Mouse (Mus musculus) embryo, embryonic 9.5 days (tissue): Measurements from ENCODE around the gene Akr1a1.

Source experiments
- DNase-seq: peaks from one replicate; pipeline ENCODE4 v3.0.0-alpha.2; 2017; ENCODE audit errors: extremely low spot score

Gene Akr1a1

DNA sequence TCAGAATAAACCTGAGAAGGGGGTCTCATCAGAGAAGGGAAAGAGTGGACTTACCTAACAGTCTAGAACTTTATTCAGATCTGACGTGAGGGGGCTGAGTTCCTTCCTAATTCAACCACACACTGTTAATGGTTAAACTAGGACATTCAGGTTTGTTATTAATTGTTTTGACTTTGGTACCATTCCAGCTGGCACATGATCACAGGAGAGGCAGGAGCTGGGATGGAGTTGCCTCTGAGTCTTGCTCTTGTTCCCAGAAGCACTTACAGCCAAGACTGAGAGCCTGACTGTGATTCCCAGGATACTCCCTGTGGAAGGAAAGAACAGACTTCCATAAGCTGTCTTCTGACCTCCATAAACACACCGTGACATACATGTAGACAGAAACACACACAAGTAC is 8.0 kb upstream of the Akr1a1 start:
- DNase-seq, result no peak

DNA sequence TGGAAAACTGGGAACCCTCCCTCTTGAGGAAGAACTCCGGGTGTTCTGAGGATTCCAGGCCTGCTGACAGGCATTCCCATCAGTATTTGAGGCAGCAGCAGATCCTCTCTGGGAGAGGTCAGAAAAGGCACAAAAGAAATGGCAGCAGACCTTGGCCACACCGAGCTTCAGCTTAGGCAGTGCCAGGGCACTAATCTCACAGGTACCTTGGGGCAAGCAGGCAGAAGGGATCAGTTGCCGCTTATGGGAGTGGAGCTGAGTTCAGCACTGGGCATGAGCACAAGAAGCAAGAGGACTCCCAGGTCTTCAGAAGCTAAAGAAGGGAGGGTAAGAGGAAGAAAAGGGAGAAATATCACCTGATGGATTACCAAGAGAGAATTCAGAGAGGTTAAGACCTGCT is 6.5 kb upstream of the Akr1a1 start:
- no peak for DNase-seq

DNA sequence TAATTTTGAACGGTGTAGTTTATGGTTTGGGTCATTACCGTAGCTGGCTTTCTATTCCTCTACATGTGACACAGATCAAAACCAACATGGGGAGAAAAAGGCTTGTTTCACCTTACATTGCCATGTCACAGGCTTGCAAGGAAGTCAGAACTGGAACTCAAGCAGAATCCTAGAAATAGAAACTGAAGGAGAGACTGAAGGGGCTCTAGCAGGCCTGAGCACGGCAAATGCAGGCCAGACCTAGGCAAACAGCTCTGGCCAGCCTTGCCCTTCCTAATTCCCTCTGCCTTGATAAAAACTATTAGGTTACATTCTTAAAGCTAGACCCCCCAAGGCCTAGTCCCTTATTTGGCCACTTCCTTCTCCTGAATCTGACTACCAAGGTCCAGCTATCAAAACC is 4.2 kb upstream of the Akr1a1 start:
- no peak for DNase-seq

DNA sequence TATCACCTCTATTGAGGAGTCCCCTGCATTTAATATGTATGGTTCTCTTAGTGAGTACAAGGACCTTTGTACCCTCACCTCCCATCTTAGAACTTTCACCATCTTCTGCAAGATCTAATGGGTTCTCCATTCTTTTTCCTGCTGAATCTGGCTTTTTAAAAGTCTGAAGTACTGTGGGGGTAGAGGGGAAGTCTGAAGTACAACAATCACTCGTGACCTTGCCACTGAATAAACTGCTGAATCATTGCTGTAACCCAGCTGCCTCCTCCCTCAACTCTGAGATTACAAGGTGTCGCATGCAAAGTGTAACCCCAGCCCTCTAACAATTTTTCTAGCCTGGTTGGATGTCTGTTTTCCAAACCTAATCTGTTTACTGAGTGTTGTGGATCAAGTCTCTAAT is 3.6 kb upstream of the Akr1a1 start:
- no peak for DNase-seq

DNA sequence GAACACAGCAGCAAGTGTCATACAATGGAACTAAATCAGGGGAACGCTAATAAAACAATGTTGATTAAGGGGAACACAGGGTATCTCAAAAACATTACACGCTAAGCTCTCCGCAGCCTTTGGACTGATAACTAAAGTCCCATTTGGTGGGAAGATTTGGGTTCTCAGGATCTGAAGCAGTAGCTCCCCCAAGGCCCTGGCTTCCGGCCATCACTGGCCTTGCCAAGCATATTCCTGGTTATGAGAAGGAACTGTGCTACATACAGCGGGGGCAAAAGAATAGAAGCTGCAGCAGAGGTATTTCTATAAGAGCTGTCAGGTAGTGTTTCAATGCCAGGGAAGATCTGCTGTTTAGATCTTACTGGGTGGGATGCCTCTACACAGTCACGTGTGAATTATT is 1.7 kb upstream of the Akr1a1 start:
- DNase-seq, result no peak

DNA sequence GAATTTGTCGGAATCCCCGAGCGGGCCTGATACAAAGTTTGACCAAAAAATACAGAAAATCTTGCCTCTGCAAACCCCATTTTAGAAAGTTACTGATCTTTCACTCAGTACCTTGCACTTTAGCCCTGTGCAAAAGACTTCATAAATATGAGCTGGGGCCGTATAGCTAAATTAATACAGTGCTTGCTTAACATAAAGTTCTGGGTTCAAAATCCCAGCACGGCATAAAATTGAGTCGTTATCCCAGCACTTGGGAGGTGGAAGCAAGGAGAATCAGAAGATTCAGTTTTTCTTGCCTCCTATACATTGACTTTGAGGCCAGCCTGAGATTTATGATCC is 286 bp upstream of the Akr1a1 start:
- DNase-seq, result no peak

DNA sequence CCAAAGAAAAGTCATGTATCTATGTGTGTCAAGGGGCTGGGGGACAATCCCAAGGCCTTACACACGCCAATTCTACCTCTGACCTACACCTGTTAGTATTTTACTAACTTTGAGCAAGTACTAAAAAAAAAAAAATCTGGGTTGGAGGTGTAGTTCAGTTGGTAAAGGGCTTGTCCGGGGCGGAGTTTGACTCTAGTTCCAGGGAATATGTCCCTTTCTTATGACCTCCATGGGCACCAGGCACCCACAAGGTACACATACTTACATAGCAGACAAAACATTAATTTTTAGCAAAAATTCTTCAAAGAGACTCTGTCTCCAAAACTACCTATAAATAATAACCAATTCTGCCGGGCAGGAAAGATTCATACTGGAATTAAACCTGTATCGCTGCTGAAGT is 1.1 kb downstream of the Akr1a1 start:
- DNase-seq, result no peak

DNA sequence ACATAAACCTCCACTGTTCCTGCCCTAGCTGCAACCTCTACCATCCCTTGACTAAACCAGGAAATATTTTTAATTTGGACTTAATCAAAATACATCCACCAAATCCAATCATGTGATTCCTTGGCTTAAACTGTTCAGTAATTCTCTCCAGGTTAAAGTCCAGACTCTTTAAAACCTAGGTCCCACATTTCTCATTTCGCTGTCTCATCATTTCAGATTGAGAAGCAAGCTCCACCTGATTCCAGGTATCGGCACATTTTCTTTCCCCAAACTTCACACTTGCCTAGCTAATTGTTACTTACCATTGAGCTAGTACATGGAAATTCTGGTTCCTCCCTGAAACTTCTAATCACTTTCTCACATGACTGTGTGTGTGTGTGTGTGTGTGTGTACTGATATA is 2.1 kb downstream of the Akr1a1 start:
- DNase-seq, result no peak

DNA sequence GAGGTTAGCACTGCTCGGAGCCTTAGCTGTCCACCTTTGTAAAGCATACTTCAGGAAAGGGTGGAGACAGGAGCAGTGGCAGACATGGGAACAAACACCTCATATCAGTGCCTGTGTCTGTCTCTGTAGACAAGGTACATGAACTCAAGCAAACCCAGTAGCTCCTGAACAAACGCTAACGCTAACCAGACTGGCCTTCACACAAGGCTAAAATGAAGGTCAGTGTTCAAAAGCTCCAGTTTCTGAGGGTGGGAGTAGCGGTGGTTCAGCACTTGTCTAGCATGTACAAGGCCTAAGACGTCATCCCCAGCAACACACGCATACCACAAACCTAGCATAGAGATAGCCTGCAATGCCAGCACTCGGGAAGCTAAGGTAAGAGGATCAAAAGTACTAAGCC is 5.9 kb downstream of the Akr1a1 start:
- DNase-seq, result no peak

DNA sequence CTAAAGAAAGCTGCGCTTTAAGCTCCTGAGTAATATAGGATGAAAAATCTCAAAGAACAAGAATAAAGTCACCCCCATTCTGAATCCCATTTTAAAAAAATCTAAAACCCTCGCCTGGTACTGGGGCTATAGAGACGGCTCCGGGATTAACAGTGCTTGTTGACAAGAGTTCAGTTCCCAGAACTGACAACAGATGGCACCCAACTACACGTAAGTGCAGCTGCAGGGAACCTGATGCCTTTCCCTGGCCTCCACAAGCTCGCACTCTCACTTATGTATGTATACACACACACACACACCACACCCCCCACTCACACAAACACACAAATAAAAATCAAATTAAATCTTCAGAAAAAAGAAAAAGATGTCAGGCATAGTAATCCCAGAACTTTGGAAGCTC is 7.2 kb downstream of the Akr1a1 start:
- DNase-seq, result no peak

DNA sequence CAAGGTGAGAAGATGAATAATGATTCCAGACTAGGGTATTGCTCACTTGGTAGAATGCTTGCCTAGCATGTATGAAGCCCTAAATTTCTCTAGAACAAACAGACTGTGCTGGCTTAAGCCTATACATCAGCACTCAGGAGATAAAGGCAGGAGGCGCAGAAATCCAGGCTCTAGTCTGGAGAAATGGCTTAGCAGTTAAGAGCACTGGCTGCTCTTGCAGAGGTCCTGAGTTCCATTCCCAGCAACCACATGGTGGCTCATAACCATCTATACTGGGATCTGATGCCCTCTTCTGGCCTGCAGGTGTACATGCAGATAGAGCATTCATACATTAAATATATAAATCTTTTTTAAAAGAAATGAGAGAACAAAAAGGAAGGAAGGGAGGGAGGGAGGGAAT is 9.4 kb downstream of the Akr1a1 start:
- no peak for DNase-seq

DNA sequence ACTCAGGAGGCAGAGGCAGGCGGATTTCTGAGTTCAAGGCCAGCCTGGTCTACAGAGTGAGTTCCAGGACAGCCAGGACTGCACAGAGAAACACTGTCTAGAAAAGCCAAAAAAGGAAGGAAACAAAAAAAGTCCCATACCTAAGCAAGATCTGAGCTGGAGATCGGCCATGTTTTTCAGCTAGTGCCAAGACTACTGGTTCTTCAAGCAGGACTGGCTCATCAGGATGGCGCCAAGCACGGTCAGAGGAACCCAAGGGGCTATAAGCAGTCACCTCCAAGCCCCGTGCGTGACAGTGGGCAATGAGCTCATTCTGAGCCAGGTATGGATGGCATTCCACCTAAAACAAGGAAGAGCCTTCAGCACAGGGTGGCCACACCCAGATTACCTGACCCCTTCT is 12.7 kb downstream of the Akr1a1 start:
- DNase-seq, result no peak

DNA sequence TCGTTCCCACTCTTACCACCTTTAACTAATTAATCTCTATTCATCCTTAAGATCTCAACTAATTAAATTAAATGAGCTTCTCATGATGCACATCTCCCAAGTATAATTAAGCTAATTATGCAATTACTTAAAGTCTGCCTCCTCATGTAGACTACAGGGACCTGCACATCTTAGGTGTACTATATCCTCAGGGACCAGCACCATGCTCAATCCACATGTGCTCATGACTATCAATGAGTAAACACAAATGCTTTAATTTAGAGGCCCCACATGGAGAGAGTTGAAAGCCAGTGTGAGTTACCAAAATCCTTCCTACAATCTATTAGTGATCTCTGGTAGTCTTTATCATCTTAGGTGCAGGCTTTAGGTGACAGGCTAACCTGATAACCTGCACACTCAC is 16.3 kb downstream of the Akr1a1 start:
- no peak for DNase-seq

DNA sequence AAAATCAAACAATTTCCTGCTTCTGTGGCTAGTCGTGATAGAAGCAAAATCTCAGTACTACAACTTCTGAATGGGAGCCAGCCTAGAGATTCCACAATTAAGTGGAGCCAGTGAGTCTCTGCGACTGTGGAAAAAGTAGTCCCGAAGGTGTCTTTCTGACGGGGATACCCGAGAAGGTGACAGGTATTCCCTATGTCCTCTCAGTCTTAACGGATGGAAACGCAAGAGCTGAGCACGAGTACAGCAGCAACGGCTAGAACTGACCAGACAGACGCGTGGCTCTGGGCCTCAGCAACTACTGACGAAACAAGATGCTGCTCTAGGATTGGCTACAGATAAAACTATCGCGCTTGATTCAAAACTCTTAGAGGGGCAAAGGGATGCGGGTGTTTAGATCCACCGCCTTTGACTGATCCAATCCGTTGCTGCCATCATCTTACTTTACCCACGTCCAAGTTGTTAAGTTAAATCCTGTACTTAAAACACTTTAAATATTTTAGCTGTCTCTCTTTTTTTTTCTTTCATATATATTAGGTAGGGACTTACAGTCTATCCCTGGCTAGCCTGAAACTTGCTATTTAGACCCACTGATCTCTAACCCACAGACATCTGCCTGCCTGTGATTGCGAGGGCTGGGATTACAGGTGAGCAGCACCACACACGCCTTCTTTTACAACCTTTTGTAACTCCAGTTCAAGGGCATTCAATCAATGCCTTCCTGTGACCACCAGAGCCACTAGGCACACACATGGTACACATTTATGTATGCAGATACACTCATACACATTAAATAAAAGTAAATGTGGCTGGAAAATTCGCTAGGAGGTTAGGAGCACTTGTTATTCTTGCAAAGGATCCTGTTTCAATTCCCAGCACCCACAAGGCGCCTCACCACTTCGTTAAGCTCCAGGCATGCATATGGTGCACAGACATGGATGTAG is 23.5 kb downstream of the Akr1a1 start, which contains the start of gene Nasp:
Gene Nasp, minus strand, starts transcription at position 220 of the 941 bp plus-strand sequence.
- peak; percentile 88 for DNase-seq

DNA sequence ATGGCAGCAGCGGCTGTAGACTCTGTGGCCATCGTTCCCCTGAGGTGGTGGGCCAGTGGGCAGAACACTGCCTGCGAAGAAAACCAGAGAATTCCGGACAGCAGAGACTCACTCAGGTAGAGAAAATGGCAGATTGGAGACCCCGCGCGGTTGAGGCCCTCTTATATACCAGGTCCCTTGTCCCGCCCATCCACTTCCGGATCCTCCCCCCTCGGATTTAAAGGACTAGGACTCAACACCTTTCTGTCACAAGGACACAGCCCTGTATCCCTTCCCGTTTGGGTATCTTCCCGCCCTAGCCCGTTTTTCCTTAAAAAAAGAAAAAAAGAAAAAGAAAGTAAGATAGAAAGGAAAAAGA is 24.1 kb downstream of the Akr1a1 start:
- peak; percentile 95 for DNase-seq

DNA sequence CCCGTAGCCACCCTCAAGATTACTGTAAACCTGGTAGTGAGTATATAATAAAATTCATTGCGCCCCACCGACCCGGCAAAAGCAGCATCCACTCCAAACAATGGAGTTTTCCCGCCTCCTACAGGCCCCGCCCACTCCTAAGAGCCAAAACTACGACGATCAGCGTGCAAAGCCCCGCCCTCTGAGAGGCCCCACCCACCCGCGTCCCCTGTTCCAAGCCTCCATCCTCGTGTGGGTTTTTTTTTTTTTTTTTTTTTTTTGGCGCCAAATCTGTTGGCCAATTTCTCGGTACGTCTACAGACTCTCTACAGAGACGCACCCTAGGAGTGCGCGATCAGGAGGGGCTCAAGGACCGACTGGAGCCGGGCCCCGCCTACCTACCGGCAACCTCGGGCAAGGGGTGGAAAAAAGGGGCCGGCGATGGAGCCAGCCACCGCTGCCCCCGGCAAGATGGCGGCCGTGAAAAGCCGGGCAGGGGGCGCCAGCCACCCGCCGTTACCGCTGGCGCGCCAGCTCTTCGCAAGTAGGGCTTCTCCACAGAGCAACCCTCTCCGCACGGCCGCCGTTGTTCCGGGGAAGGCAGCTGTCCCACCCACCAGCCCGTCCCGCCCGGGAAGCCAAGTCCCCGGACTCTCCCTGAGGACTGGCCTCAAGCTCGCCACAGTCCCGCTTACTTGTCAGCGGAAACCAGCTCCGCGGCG is 24.7 kb downstream of the Akr1a1 start:
- peak; percentile 94 for DNase-seq

DNA sequence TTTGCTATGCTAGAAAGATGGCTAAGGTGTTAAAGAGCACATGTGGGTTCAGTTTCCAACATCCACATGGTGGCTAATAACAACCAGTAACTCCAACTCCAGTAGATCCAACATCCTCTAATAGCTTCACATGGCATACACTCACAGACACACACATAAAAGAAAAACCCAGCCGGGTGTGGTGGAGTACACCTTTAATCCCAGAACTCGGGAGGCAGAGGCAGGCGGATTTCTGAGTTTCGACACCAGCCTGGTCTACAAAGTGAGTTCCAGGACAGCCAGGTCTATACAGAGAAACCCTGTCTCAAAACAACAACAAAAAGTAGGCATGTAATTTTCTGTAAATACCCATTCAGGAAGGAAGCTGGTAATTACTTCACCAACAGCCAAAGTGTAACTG is 26.6 kb downstream of the Akr1a1 start:
- DNase-seq, result no peak

DNA sequence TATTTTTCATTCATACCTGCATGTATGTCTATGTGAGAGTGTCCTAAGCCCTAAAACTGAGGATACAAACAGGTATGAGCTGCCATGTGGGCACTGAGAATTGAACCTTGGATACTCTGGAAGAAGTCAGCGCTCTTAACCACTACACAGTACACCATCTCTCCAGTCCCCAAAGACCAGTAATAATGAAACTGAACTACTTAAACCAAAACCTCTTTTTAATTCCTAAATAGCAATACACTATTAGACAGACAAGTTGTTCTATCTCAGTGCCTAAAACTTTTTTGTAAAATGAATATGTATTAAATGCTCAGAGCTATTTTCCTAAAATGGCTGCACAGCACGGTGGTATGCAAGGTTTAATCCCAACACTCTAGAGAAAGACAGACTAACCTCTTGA is 36.2 kb downstream of the Akr1a1 start:
- no peak for DNase-seq

DNA sequence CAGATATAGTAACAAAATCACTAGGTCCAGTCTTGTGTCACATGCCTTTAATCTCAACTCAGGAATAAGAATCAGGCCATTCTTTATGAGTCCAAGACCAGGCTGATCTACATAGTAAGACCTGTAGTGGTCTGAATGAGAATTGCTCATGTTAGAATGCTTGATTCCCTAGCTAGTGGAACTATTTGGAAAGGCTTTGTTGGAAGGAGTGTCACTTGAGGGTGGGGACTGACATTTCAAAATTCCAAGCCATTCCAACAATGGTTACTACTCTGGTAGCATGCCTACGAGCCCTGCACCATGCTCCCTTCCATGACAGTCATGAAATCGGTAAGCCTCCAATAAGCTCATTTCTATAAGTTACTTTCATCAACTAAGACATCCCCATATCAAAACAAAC is 38.9 kb downstream of the Akr1a1 start:
- DNase-seq, result no peak

DNA sequence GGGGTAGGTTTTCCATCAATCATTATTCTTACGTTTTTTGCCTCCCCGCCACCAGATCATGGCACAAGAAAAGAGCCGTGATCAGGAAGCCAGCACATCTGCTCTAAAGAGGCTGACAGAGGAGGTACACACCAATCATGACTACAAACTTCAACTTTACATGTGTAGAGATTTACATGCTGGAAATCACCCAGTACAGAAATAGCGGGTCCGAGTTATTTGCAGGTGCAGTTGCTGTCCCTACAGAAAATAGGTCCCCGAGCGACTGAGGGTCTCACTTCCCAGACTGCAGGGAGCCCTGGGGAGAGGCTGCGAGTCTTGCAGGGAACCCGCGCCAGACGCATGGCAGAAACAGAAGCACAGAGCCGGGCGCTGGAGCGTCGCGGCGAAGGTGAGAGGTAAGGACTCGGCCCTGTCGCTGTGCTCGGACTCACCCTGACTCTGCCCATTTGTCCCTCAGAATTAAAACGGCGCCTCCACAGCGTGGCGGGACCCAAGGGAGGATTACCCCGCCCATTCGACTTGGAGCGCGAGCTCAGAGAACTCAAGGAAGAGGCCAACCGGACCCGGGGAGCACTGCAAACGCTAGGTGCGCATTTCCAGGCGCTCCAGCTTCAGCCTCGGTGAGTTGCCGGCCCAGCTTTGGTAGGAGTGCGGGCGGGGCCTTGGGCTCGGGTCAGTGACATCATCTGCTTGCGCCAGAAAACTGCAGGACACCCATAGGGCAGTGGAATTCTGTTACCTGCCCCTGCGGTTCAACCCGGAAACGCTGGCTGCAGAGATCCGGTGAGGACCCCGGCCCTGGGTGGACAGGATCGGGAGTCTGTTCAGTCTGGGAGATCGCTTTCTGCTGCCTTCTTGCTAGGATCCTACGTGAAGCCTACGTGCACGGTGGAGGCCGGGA is 54.2 kb downstream of the Akr1a1 start:
- peak; percentile 91 for DNase-seq

DNA sequence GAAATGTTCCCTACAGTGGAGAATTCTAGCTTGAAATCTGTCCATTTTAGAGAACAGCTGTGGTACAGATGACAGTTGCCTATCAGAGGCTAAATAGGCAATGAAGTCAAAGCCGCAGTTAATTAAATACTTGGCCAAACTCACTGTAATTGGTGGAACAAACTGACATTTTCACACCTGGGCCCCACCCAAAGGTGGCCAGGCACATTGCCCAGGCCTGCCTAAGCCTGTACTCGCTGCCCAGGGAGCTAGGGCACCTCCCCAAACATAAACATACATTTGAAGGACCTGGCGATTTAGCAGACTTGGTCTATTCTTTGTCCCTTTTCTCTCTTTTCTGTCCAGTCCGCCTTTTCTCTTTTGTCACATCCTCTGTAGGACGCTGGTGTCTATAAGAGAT is 55.1 kb downstream of the Akr1a1 start, which contains the start of gene Ccdc17:
Gene Ccdc17, plus strand, starts transcription at position 276 of the 400 bp plus-strand sequence.
- no peak for DNase-seq

DNA sequence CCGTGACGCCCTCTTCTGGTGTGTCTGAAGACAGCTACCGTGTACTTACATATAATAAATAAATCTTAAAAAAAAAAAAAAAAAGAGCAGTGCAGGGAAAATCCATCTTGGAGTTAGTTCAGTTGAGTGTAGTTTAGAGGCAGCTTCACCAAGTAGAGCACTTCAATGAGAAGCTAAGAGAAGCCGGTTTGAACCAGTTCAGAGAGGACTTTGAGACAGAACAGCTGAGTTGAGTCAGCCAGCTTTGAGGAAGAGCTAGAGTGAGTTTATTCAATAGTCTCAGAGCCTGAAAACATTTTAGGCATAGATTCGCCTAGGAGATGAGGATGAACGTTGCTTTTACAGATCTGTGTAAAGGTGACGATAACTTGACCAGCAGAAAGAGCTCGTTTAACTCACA is 55.7 kb downstream of the Akr1a1 start:
- DNase-seq, result no peak
